Mouse (Mus musculus): ENCODE results near the gene Gm26992. TPM values are rescaled to one million over a fixed set of nuclear protein-coding genes. Genes with fewer than 3 reads are reported as not detected.
A peak's percentile ranks its signal among the peaks of the same experiment; 100 is the strongest.
"Not testable (repeated sequence)": the region's sequence is repeated elsewhere in the genome, so short reads cannot be mapped to it uniquely, and the experiment has no call there.

Gene Gm26992
- polyA plus RNA-seq, 1 experiment from 2014 or later: not detected

GRCm38 (mm10) chrX:103448429-103448828, 26.6 kb downstream of the Gm26992 start:
- not testable (repeated sequence) for ATAC-seq (ENCODE audit: low FRiP score, low read depth); H3K9ac ChIP-seq; H3K27ac ChIP-seq; H3K4me1 ChIP-seq; H3K9me3 ChIP-seq; H3K36me3 ChIP-seq; H3K4me3 ChIP-seq
- H3K27me3 ChIP-seq (replicated peaks): peaks cover 23% of the 10 kb centered on the region
- WGBS: 64% methylated on average over 12 of the region's 13 CpGs
- H3K4me2 ChIP-seq (replicated peaks): peak overlapping the region; percentile 62; the same call in 1 of the 2 replicates

GRCm38 (mm10) chrX:103448943-103449722, 27.3 kb downstream of the Gm26992 start:
- H3K9ac ChIP-seq; H3K27ac ChIP-seq; H3K36me3 ChIP-seq; H3K4me1 ChIP-seq; H3K4me2 ChIP-seq (replicated peaks); ATAC-seq (ENCODE audit: low FRiP score, low read depth); H3K4me3 ChIP-seq; H3K9me3 ChIP-seq: not testable (repeated sequence)
- WGBS: 68% methylated on average over 22 of the region's 27 CpGs
- peaks cover 23% of the 10 kb centered on the region for H3K27me3 ChIP-seq (replicated peaks)

- H3K27ac ChIP-seq: no peak overlapping the region
- H3K9ac ChIP-seq: no peak overlapping the region
- WGBS: 89% methylated on average over 6 of the region's 6 CpGs
- H3K27me3 ChIP-seq (replicated peaks): peaks cover 10% of the 10 kb centered on the region
- no peak for ATAC-seq (ENCODE audit: low FRiP score, low read depth)
- H3K9me3 ChIP-seq: no peaks in the 10 kb centered on the region
- no peaks in the 10 kb centered on the region for H3K4me1 ChIP-seq
- H3K36me3 ChIP-seq: no peaks in the 10 kb centered on the region
- H3K4me2 ChIP-seq (replicated peaks): no peak overlapping the region
- H3K4me3 ChIP-seq: no peak overlapping the region
Measured at GRCm38 (mm10) chrX:103452815-103453214, 31.0 kb downstream of the Gm26992 start.

- H3K9me3 ChIP-seq: no peaks in the 10 kb centered on the region
- WGBS: 69% methylated on average over 5 of the region's 5 CpGs
Measured at GRCm38 (mm10) chrX:103460056-103460455, 38.2 kb downstream of the Gm26992 start.

GRCm38 (mm10) chrX:103468998-103469397, 47.2 kb downstream of the Gm26992 start:
- H3K27me3 ChIP-seq (replicated peaks): no peaks in the 10 kb centered on the region
- no peaks in the 10 kb centered on the region for H3K36me3 ChIP-seq
- no peak overlapping the region for H3K4me2 ChIP-seq (replicated peaks)
- H3K9me3 ChIP-seq: no peaks in the 10 kb centered on the region
- H3K4me3 ChIP-seq: no peak overlapping the region
- H3K4me1 ChIP-seq: no peaks in the 10 kb centered on the region
- ATAC-seq (ENCODE audit: low FRiP score, low read depth): no peak
- 79% methylated on average over 2 of the region's 2 CpGs for WGBS
- no peak overlapping the region for H3K9ac ChIP-seq
- H3K27ac ChIP-seq: no peak overlapping the region

More at GRCm38 (mm10) chrX:103460056-103460455, 38.2 kb downstream of the Gm26992 start:
- Histone ChIP-seq H3K4me3 (no peak overlapping the region), H3K4me1 (no peaks in the 10 kb centered on the region), H3K9ac (no peak overlapping the region), H3K36me3 (no peaks in the 10 kb centered on the region), H3K27me3 (replicated peaks) (no peaks in the 10 kb centered on the region), H3K27ac (no peak overlapping the region), H3K4me2 (replicated peaks) (no peak overlapping the region)
- no peak for ATAC-seq (ENCODE audit: low FRiP score, low read depth)

GRCm38 (mm10) chrX:103472346-103472745, 50.5 kb downstream of the Gm26992 start:
- no peak for ATAC-seq (ENCODE audit: low FRiP score, low read depth)
- H3K4me1 ChIP-seq: no peaks in the 10 kb centered on the region
- H3K9ac ChIP-seq: no peak overlapping the region
- no peak overlapping the region for H3K4me3 ChIP-seq
- no peak overlapping the region for H3K27ac ChIP-seq
- H3K27me3 ChIP-seq (replicated peaks): no peaks in the 10 kb centered on the region
- H3K9me3 ChIP-seq: no peaks in the 10 kb centered on the region
- WGBS: 77% methylated on average over 3 of the region's 3 CpGs
- no peak overlapping the region for H3K4me2 ChIP-seq (replicated peaks)
- H3K36me3 ChIP-seq: no peaks in the 10 kb centered on the region

- Histone ChIP-seq H3K4me2 (replicated peaks) (no peak overlapping the region), H3K27ac (no peak overlapping the region), H3K27me3 (replicated peaks) (no peaks in the 10 kb centered on the region), H3K4me1 (no peaks in the 10 kb centered on the region), H3K4me3 (no peak overlapping the region), H3K9me3 (no peaks in the 10 kb centered on the region), H3K9ac (no peak overlapping the region), H3K36me3 (no peaks in the 10 kb centered on the region)
- ATAC-seq (ENCODE audit: low FRiP score, low read depth): no peak
- 17% methylated on average over 3 of the region's 3 CpGs for WGBS
Measured at GRCm38 (mm10) chrX:103477507-103477906, 55.7 kb downstream of the Gm26992 start.

GRCm38 (mm10) chrX:103481243-103482096, 59.7 kb downstream of the Gm26992 start:
- Histone ChIP-seq H3K9ac (peak overlapping the region; percentile 29; the same call in 1 of the 2 replicates), H3K9me3 (no peaks in the 10 kb centered on the region), H3K27me3 (replicated peaks) (no peaks in the 10 kb centered on the region), H3K4me2 (replicated peaks) (peak overlapping the region; percentile 48), H3K27ac (no peak overlapping the region), H3K4me3 (peak overlapping the region; percentile 38), H3K4me1 (no peaks in the 10 kb centered on the region), H3K36me3 (no peaks in the 10 kb centered on the region)
- peak; percentile 74 for ATAC-seq (ENCODE audit: low FRiP score, low read depth)
- 65% methylated on average over 32 of the region's 32 CpGs for WGBS

GRCm38 (mm10) chrX:103482097-103482451, 60.3 kb downstream of the Gm26992 start:
- peak overlapping the region; percentile 12; the same call in 1 of the 2 replicates for H3K4me2 ChIP-seq (replicated peaks)
- ATAC-seq (ENCODE audit: low FRiP score, low read depth): 0 out of 2 replicates have a peak, but pooled peaks have one; percentile 8
- peak overlapping the region; percentile 29; the same call in 1 of the 2 replicates for H3K9ac ChIP-seq
- H3K4me1 ChIP-seq: no peaks in the 10 kb centered on the region
- no peaks in the 10 kb centered on the region for H3K9me3 ChIP-seq
- peak overlapping the region; percentile 38 for H3K4me3 ChIP-seq
- no peak overlapping the region for H3K27ac ChIP-seq
- H3K27me3 ChIP-seq (replicated peaks): no peaks in the 10 kb centered on the region
- no peaks in the 10 kb centered on the region for H3K36me3 ChIP-seq
- WGBS: 67% methylated on average over 24 of the region's 24 CpGs

GRCm38 (mm10) chrX:103483047-103483446, 61.2 kb downstream of the Gm26992 start:
- H3K27me3 ChIP-seq (replicated peaks): no peaks in the 10 kb centered on the region
- 71% methylated on average over 17 of the region's 17 CpGs for WGBS
- H3K27ac ChIP-seq: no peak overlapping the region
- H3K36me3 ChIP-seq: no peaks in the 10 kb centered on the region
- no peaks in the 10 kb centered on the region for H3K4me1 ChIP-seq
- H3K4me2 ChIP-seq (replicated peaks): peak overlapping the region; percentile 38
- no peak overlapping the region for H3K9ac ChIP-seq
- H3K4me3 ChIP-seq: no peak overlapping the region
- ATAC-seq (ENCODE audit: low FRiP score, low read depth): no peak
- H3K9me3 ChIP-seq: no peaks in the 10 kb centered on the region

GRCm38 (mm10) chrX:103484050-103484449, 62.2 kb downstream of the Gm26992 start:
- WGBS: 31% methylated on average over 2 of the region's 2 CpGs
- Histone ChIP-seq H3K9me3 (no peaks in the 10 kb centered on the region), H3K27me3 (replicated peaks) (no peaks in the 10 kb centered on the region), H3K4me3 (no peak overlapping the region), H3K36me3 (no peaks in the 10 kb centered on the region), H3K4me1 (no peaks in the 10 kb centered on the region), H3K9ac (no peak overlapping the region), H3K27ac (no peak overlapping the region), H3K4me2 (replicated peaks) (peak overlapping the region; percentile 38)
- ATAC-seq (ENCODE audit: low FRiP score, low read depth): no peak

- ATAC-seq (ENCODE audit: low FRiP score, low read depth): no peak
- Histone ChIP-seq H3K4me3 (no peak overlapping the region), H3K4me2 (replicated peaks) (no peak overlapping the region), H3K9ac (no peak overlapping the region), H3K27me3 (replicated peaks) (no peaks in the 10 kb centered on the region), H3K4me1 (no peaks in the 10 kb centered on the region; the same call in 1 of the 2 replicates), H3K9me3 (no peaks in the 10 kb centered on the region), H3K36me3 (no peaks in the 10 kb centered on the region), H3K27ac (no peak overlapping the region)
- 82% methylated on average over 2 of the region's 2 CpGs for WGBS
Measured at GRCm38 (mm10) chrX:103490853-103491252, 69.0 kb downstream of the Gm26992 start.

Measured in neural tube, embryonic 12.5 days (tissue).